Mouse (Mus musculus) CH12.LX (cell line): ENCODE results near the gene Mgll. TPM values are rescaled to one million over a fixed set of nuclear protein-coding genes. Genes with fewer than 3 reads are reported as not detected.

ENCODE experiments used
- DNase-seq: peaks from one replicate; pipeline ENCODE4 v3.0.0-alpha.2; 2013; ENCODE audit errors: extremely low read depth
- H3K27ac ChIP-seq: 2 replicates; pipeline ENCODE4 v1.5.1; 2012; ENCODE audit warnings: low read depth, mild to moderate bottlenecking, control low read depth, moderate library complexity; ENCODE audit not compliant: insufficient read depth
- H3K27me3 ChIP-seq: replicated peaks from 2 replicates; pipeline ENCODE3; 2012; ENCODE audit warnings: inconsistent platforms
- H3K36me3 ChIP-seq, 2 experiments: replicated peaks in 1 of 2; 2 replicates each; pipeline versions ENCODE3 to v1.6.1; 2012; ENCODE audit warnings: inconsistent platforms in 1 of 2, low read length in 1 of 2, mild to moderate bottlenecking in 1 of 2, mixed read lengths in 1 of 2, moderate library complexity in 1 of 2; ENCODE audit not compliant: control insufficient read depth in 1 of 2, insufficient read depth in 1 of 2
- H3K4me1 ChIP-seq, 2 experiments: 2 replicates each; pipeline ENCODE4 v1.6.1; 2012; ENCODE audit warnings: inconsistent platforms in 1 of 2, moderate library complexity in 1 of 2; ENCODE audit not compliant: insufficient read depth in 2 of 2, control insufficient read depth in 1 of 2
- H3K4me2 ChIP-seq: 2 replicates; pipeline ENCODE4 v1.6.1; 2012; ENCODE audit warnings: low read depth, mild to moderate bottlenecking, control low read depth; ENCODE audit not compliant: poor library complexity, insufficient read depth, severe bottlenecking
- H3K4me3 ChIP-seq, 3 experiments: fragments of 150-350 bp in 1 of 3; sonication (generic) in 1 of 3; replicated peaks in 1 of 3; 2 replicates each; pipeline versions ENCODE3 to v1.5.1; 2011 to 2012; ENCODE audit warnings: low read depth in 2 of 3, low read length in 2 of 3, mild to moderate bottlenecking in 2 of 3, moderate library complexity in 2 of 3, control low read depth in 1 of 3, improper control_type of control experiment in 1 of 3, inconsistent platforms in 1 of 3, mixed read lengths in 1 of 3; ENCODE audit not compliant: poor library complexity in 1 of 3
- H3K79me2 ChIP-seq: replicated peaks from 2 replicates; pipeline ENCODE4 v1.6.1; 2012; ENCODE audit warnings: mild to moderate bottlenecking, moderate library complexity; ENCODE audit not compliant: control insufficient read depth, poor library complexity, insufficient read depth, severe bottlenecking; ENCODE audit errors: extremely low read depth
- H3K9ac ChIP-seq: 2 replicates; pipeline ENCODE4 v1.6.1; 2012; ENCODE audit warnings: low read depth, mild to moderate bottlenecking, control low read depth, moderate library complexity; ENCODE audit not compliant: insufficient read depth
- H3K9me3 ChIP-seq: replicated peaks from 2 replicates; pipeline ENCODE3; 2012; ENCODE audit warnings: low read length, inconsistent platforms, mixed read lengths
- BHLHE40 ChIP-seq: IDR thresholded peaks from 2 replicates; pipeline ENCODE4 v1.6.1; 2011; ENCODE audit warnings: mild to moderate bottlenecking, low read depth, low read length, improper control_type of control experiment
- CHD2 ChIP-seq: IDR thresholded peaks from 2 replicates; pipeline ENCODE4 v1.6.1; 2011; ENCODE audit warnings: low read length, improper control_type of control experiment
- CTCF ChIP-seq, 2 experiments: IDR thresholded peaks in 1 of 2; conservative IDR thresholded peaks in 1 of 2; 2 replicates each; pipeline ENCODE4 v1.5.1; 2011 to 2012; ENCODE audit warnings: low read depth in 2 of 2, low read length in 2 of 2, improper control_type of control experiment in 1 of 2, inconsistent platforms in 1 of 2, mild to moderate bottlenecking in 1 of 2, moderate library complexity in 1 of 2
- E2F4 ChIP-seq: IDR thresholded peaks from 2 replicates; pipeline ENCODE4 v1.6.1; 2011; ENCODE audit warnings: low read depth, low read length, improper control_type of control experiment; ENCODE audit not compliant: insufficient replicate concordance
- ELF1 ChIP-seq: IDR thresholded peaks from 2 replicates; pipeline ENCODE4 v1.6.1; 2014; ENCODE audit warnings: low read depth, mild to moderate bottlenecking, inconsistent platforms, low read length, improper control_type of control experiment
- EP300 ChIP-seq: IDR thresholded peaks from 2 replicates; pipeline ENCODE4 v1.6.1; 2011; ENCODE audit warnings: low read length, improper control_type of control experiment
- GABPA ChIP-seq: IDR thresholded peaks from 2 replicates; pipeline ENCODE4 v1.6.1; 2012; ENCODE audit warnings: low read depth, low read length, improper control_type of control experiment, inconsistent platforms; ENCODE audit not compliant: insufficient replicate concordance
- HCFC1 ChIP-seq: IDR thresholded peaks from 2 replicates; pipeline ENCODE4 v1.6.1; 2012; ENCODE audit warnings: low read depth, mild to moderate bottlenecking, inconsistent platforms, low read length, improper control_type of control experiment
- IRF4 ChIP-seq: IDR thresholded peaks from 2 replicates; pipeline ENCODE4 v1.6.1; 2014; ENCODE audit warnings: low read depth, mild to moderate bottlenecking, inconsistent platforms, low read length, improper control_type of control experiment
- JUN ChIP-seq: IDR thresholded peaks from 2 replicates; pipeline ENCODE4 v1.6.1; 2011; ENCODE audit warnings: low read depth, mild to moderate bottlenecking, low read length, improper control_type of control experiment, moderate library complexity; ENCODE audit not compliant: insufficient read depth
- JUND ChIP-seq: conservative IDR thresholded peaks from 2 replicates; pipeline ENCODE4 v1.6.1; 2011; ENCODE audit warnings: low read depth, low read length, improper control_type of control experiment
- MAFK ChIP-seq: IDR thresholded peaks from 2 replicates; pipeline ENCODE4 v1.6.1; 2011; ENCODE audit warnings: low read length, improper control_type of control experiment; ENCODE audit not compliant: insufficient replicate concordance
- MAX ChIP-seq: IDR thresholded peaks from 2 replicates; pipeline ENCODE4 v1.6.1; 2011; ENCODE audit warnings: low read length, improper control_type of control experiment
- MAZ ChIP-seq: IDR thresholded peaks from 2 replicates; pipeline ENCODE4 v1.6.1; 2012; ENCODE audit warnings: low read depth, mild to moderate bottlenecking, inconsistent platforms, low read length, improper control_type of control experiment, moderate library complexity
- MEF2A ChIP-seq: IDR thresholded peaks from 2 replicates; pipeline ENCODE4 v1.6.1; 2014; ENCODE audit warnings: low read depth, mild to moderate bottlenecking, inconsistent platforms, low read length, improper control_type of control experiment, borderline replicate concordance
- MXI1 ChIP-seq: IDR thresholded peaks from 2 replicates; pipeline ENCODE4 v1.6.1; 2011; ENCODE audit warnings: mild to moderate bottlenecking, low read depth, low read length, improper control_type of control experiment
- MYC ChIP-seq: IDR thresholded peaks from 2 replicates; pipeline ENCODE4 v1.6.1; 2011; ENCODE audit warnings: low read depth, mild to moderate bottlenecking, improper control_type of control experiment, low read length
- NELFE ChIP-seq: IDR thresholded peaks from 2 replicates; pipeline ENCODE4 v1.6.1; 2011; ENCODE audit warnings: low read depth, low read length, improper control_type of control experiment
- NRF1 ChIP-seq: IDR thresholded peaks from 2 replicates; pipeline ENCODE4 v1.6.1; 2014; ENCODE audit warnings: low read depth, mild to moderate bottlenecking, inconsistent platforms, low read length, improper control_type of control experiment, moderate library complexity
- POLR2A ChIP-seq: IDR thresholded peaks from 2 replicates; pipeline ENCODE4 v1.6.1; 2011; ENCODE audit warnings: low read depth, mild to moderate bottlenecking, improper control_type of control experiment, low read length
- RAD21 ChIP-seq: IDR thresholded peaks from 2 replicates; pipeline ENCODE4 v1.6.1; 2011; ENCODE audit warnings: low read depth, mild to moderate bottlenecking, low read length, improper control_type of control experiment, moderate library complexity
- RCOR1 ChIP-seq: conservative IDR thresholded peaks from 2 replicates; pipeline ENCODE4 v1.6.1; 2012; ENCODE audit warnings: low read depth, mild to moderate bottlenecking, inconsistent platforms, low read length, improper control_type of control experiment
- SIN3A ChIP-seq: IDR thresholded peaks from 2 replicates; pipeline ENCODE4 v1.6.1; 2012; ENCODE audit warnings: low read length, improper control_type of control experiment, inconsistent platforms
- SMC3 ChIP-seq: IDR thresholded peaks from 2 replicates; pipeline ENCODE4 v1.6.1; 2011; ENCODE audit warnings: low read depth, low read length, improper control_type of control experiment
- TBP ChIP-seq: conservative IDR thresholded peaks from 2 replicates; pipeline ENCODE4 v1.6.1; 2011; ENCODE audit warnings: low read depth, low read length, improper control_type of control experiment
- TCF12 ChIP-seq: IDR thresholded peaks from 2 replicates; pipeline ENCODE4 v1.6.1; 2014; ENCODE audit warnings: low read depth, mild to moderate bottlenecking, inconsistent platforms, low read length, improper control_type of control experiment
- UBTF ChIP-seq: IDR thresholded peaks from 2 replicates; pipeline ENCODE4 v1.6.1; 2012; ENCODE audit warnings: low read depth, mild to moderate bottlenecking, inconsistent platforms, low read length, improper control_type of control experiment, moderate library complexity
- USF1 ChIP-seq: IDR thresholded peaks from 2 replicates; pipeline ENCODE4 v1.6.1; 2014; ENCODE audit warnings: low read depth, mild to moderate bottlenecking, inconsistent platforms, low read length, improper control_type of control experiment
- ZKSCAN1 ChIP-seq: IDR thresholded peaks from 2 replicates; pipeline ENCODE4 v1.6.1; 2012; ENCODE audit warnings: low read depth, inconsistent platforms, low read length, improper control_type of control experiment, borderline replicate concordance
- ZMIZ1 ChIP-seq: IDR thresholded peaks from 2 replicates; pipeline ENCODE4 v1.6.1; 2012; ENCODE audit warnings: low read depth, mild to moderate bottlenecking, inconsistent platforms, low read length, improper control_type of control experiment
- dilution Hi-C: fragments of 300-500 bp; cut with MboI; formaldehyde crosslinking; loops from 2 replicates; pipeline ENCODE4 v1.14.3; 2020; ENCODE audit warnings: low sequenced_read_pairs; ENCODE audit not compliant: extremely low pct_unique_long_range_greater_than_20kb, extremely low pct_ligation_motif_present
- in situ Hi-C: fragments of 300-500 bp; cut with MboI; formaldehyde crosslinking; loops from 3 replicates; pipeline ENCODE4 v1.14.3; 2019; ENCODE audit warnings: low sequenced_read_pairs, low pct_ligation_motif_present, low pct_unique_long_range_greater_than_20kb, mixed read lengths
- polyA plus RNA-seq: library from polyadenylated mRNA; unstranded; fragments of >175 nt; gene quantifications from 2 replicates; pipeline ENCODE4 v1.2.1, GENCODE M21; 2012; ENCODE audit warnings: low read depth; ENCODE audit not compliant: insufficient read length
- total RNA-seq, 2 experiments: library from RNA; depleted of rRNA; stranded (reverse); fragments of 300-350 nt in 1 of 2; fragments of >200 nt in 1 of 2; gene quantifications; 2 replicates each; pipeline ENCODE4 v1.2.3; 2012 to 2014

Mgll gene
- total and polyA plus RNA-seq, 3 experiments: 60.8 to 81.1 (median 76.5) TPM

- TF ChIP-seq NELFE: peak; percentile 50; the same call in 1 of the 2 replicates
- peak; percentile 47 for TF ChIP-seq MAX
- peak; percentile 39; the same call in 1 of the 2 replicates for TF ChIP-seq ELF1
- TF ChIP-seq ZMIZ1: no peak
- TF ChIP-seq E2F4: 0 out of 2 replicates have a peak, but pooled peaks have one; percentile 19
Measured at GRCm38 (mm10) chr6:88831456-88831855, 107.2 kb downstream of the Mgll start (continued).

- Histone ChIP-seq H3K79me2 (no peaks in the 10 kb centered on the region), H3K9ac (no peak overlapping the region), H3K4me1 (peaks cover 60 to 74% of the 10 kb centered on the region in 2 experiments), H3K27me3 (no peaks in the 10 kb centered on the region), H3K27ac (peak overlapping the region; percentile 37; the same call in 1 of the 2 replicates), H3K4me3 (peak overlapping the region in 1 of 3 experiments; percentile 48), H3K4me2 (no peak overlapping the region), H3K36me3 (peaks cover 12 to 32% of the 10 kb centered on the region in 2 experiments), H3K9me3 (no peaks in the 10 kb centered on the region)
- peak; percentile 98 for DNase-seq
- TF ChIP-seq E2F4 (no peak), HCFC1 (0 out of 2 replicates have a peak, but pooled peaks have one; percentile 31), POLR2A (peak; percentile 62), MEF2A (no peak), ZMIZ1 (0 out of 2 replicates have a peak, but pooled peaks have one; percentile 28), RAD21 (no peak), USF1 (no peak), MAFK (no peak), TBP (0 out of 2 replicates have a peak, but pooled peaks have one; percentile 32), ZKSCAN1 (no peak), BHLHE40 (0 out of 2 replicates have a peak, but pooled peaks have one; percentile 40), MYC (0 out of 2 replicates have a peak, but pooled peaks have one; percentile 22), JUN (no peak), SIN3A (0 out of 2 replicates have a peak, but pooled peaks have one; percentile 12), MXI1 (no peak), IRF4 (peak; percentile 4; the same call in 1 of the 2 replicates), MAZ (no peak; the same call in 1 of the 2 replicates), GABPA (no peak), CHD2 (no peak), NRF1 (no peak), CTCF (conservative IDR thresholded peaks at IDR 0.05 in 1 of 2, IDR thresholded peaks at IDR 0.05 in 1 of 2; ENCODE audit: low read depth in 2 of 2, low read length in 2 of 2) (0 out of 4 replicates have a peak, but pooled peaks of 1 of the 2 experiments have one; percentile 24), TCF12 (peak; percentile 15; the same call in 1 of the 2 replicates), ELF1 (no peak), NELFE (peak; percentile 32; the same call in 1 of the 2 replicates), EP300 (no peak), RCOR1 (no peak), JUND (no peak), SMC3 (no peak), UBTF (no peak)
- dilution Hi-C loops (no loop called here), in situ Hi-C loops (no loop called here)
Measured at GRCm38 (mm10) chr6:88832663-88833062, 108.5 kb downstream of the Mgll start.
